Mouse (Mus musculus) brain, embryonic 14.5 days (tissue): ENCODE measurements at regions not wholly inside any gene's neighbourhood (a gene's known extent, or its start where the extent isn't known, plus 50 kb on each side); places are given as distances from the start of the nearest gene placed in this dataset.

Source experiments
- CTCF ChIP-seq: fragments of 200-500 bp; IDR thresholded peaks from 2 replicates; pipeline ENCODE4 v1.5.1; 2012; ENCODE audit warnings: inconsistent platforms, mild to moderate bottlenecking, moderate library complexity, borderline replicate concordance; ENCODE audit not compliant: insufficient read depth, insufficient read length; ENCODE audit errors: extremely low read depth
- POLR2A ChIP-seq: fragments of 200-500 bp; IDR thresholded peaks from 2 replicates; pipeline ENCODE4 v1.6.1; 2012; ENCODE audit warnings: mild to moderate bottlenecking, inconsistent platforms, borderline replicate concordance; ENCODE audit not compliant: poor library complexity, insufficient read depth, insufficient read length, severe bottlenecking; ENCODE audit errors: extremely low read depth

DNA sequence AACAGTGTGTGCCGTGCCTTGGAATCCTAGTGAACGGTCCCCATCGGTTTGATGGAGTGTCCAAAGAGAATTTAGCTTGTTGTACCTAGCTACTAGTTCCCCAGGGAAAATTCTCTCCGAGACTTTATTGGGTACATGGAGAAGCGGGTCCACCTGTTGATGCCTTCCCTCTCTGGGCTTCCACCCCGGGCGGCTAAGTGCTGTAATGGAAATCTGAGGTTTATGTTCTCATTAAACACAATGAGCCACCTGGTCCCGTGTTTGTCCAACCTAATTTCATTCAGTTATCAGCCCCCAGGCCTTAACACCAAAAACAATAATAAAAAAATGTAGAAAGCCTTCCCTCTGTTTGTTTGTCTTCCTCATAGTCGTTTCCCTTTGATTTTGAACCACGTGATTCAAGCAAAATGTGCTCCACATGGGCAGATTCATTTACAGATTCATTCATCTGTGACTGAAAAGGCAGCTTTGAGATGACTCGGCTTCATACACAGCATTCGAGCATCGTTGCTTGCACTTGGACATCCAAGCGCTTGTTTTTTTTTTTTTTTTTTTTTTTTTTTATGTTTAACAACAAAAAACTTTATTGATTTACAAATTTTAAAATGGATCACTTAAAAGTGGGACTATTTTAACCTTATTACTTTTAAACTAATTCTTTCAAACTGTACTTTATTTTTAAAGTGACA lies 84.5 kb upstream of the Smim23 start:
- TF ChIP-seq CTCF (no peak), POLR2A (no peak)
